Mouse (Mus musculus) embryonic fibroblast, embryonic 13.5 days (primary cell): ENCODE results near the gene Eng.

ENCODE experiments used
- CTCF ChIP-seq: IDR thresholded peaks from 2 replicates; pipeline ENCODE4 v1.5.1; 2011; ENCODE audit warnings: mild to moderate bottlenecking, control low read depth, low read length, moderate library complexity, borderline replicate concordance; ENCODE audit not compliant: insufficient read depth
- POLR2A ChIP-seq: IDR thresholded peaks from 2 replicates; pipeline ENCODE4 v1.6.1; 2011; ENCODE audit warnings: low read depth, mild to moderate bottlenecking, control low read depth, low read length, moderate library complexity

GRCm38 (mm10) chr2:32728463-32728862, 82.1 kb downstream of the Eng start:
- TF ChIP-seq CTCF, result no peak
- TF ChIP-seq POLR2A, result no peak
